Mouse (Mus musculus) MEL (cell line): ENCODE measurements around the gene Bnipl. TPM values are rescaled to one million over a fixed set of nuclear protein-coding genes. Genes with fewer than 3 reads are reported as not detected.
A peak's percentile ranks its signal among the peaks of the same experiment; 100 is the strongest.

ENCODE experiments used
- DNase-seq: peaks from one replicate; pipeline ENCODE4 v3.0.0; 2011; ENCODE audit warnings: low read depth, low spot score
- H3K27ac ChIP-seq: 2 replicates; pipeline ENCODE4 v1.5.1; 2012; ENCODE audit warnings: low read depth, mild to moderate bottlenecking, control low read depth, low read length, moderate library complexity; ENCODE audit not compliant: control insufficient read depth
- H3K27me3 ChIP-seq, 2 experiments: fragments of 150-350 bp in 1 of 2; sonication (generic) in 1 of 2; 2 replicates each; pipeline ENCODE4 v1.6.1; 2012; ENCODE audit warnings: low read length in 2 of 2, mild to moderate bottlenecking in 2 of 2, improper control_type of control experiment in 1 of 2, moderate library complexity in 1 of 2; ENCODE audit not compliant: insufficient read depth in 2 of 2, control insufficient read depth in 1 of 2
- H3K36me3 ChIP-seq, 2 experiments: 2 replicates each; pipeline ENCODE4 v1.6.1; 2012 to 2014; ENCODE audit warnings: low read length in 2 of 2, improper control_type of control experiment in 1 of 2, inconsistent platforms in 1 of 2, mild to moderate bottlenecking in 1 of 2; ENCODE audit not compliant: insufficient read depth in 2 of 2, control insufficient read depth in 1 of 2
- H3K4me1 ChIP-seq, 2 experiments: fragments of 150-350 bp in 1 of 2; sonication (generic) in 1 of 2; 2 replicates each; pipeline ENCODE4 v1.6.1; 2012; ENCODE audit warnings: low read length in 2 of 2, improper control_type of control experiment in 1 of 2, mild to moderate bottlenecking in 1 of 2; ENCODE audit not compliant: insufficient read depth in 2 of 2, control insufficient read depth in 1 of 2
- H3K4me3 ChIP-seq, 2 experiments: fragments of 150-350 bp in 1 of 2; sonication (generic) in 1 of 2; 2 replicates each; pipeline ENCODE4 v1.5.1; 2012; ENCODE audit warnings: low read depth in 2 of 2, low read length in 2 of 2, mild to moderate bottlenecking in 2 of 2, moderate library complexity in 2 of 2, control low read depth in 1 of 2, improper control_type of control experiment in 1 of 2; ENCODE audit not compliant: control insufficient read depth in 1 of 2, insufficient read depth in 1 of 2
- H3K79me2 ChIP-seq: 2 replicates; pipeline ENCODE4 v1.6.1; 2012; ENCODE audit warnings: mild to moderate bottlenecking, low read length, moderate library complexity; ENCODE audit not compliant: control insufficient read depth, poor library complexity, insufficient read depth
- H3K9ac ChIP-seq: 2 replicates; pipeline ENCODE4 v1.6.1; 2012; ENCODE audit warnings: low read depth, mild to moderate bottlenecking, control low read depth, low read length, moderate library complexity; ENCODE audit not compliant: control insufficient read depth, poor library complexity, severe bottlenecking
- H3K9me3 ChIP-seq: fragments of 150-350 bp; sonication (generic); replicated peaks from 2 replicates; pipeline ENCODE4 v1.6.1; 2012; ENCODE audit warnings: mild to moderate bottlenecking, low read length, improper control_type of control experiment, moderate library complexity; ENCODE audit not compliant: insufficient read depth
- CHD2 ChIP-seq: IDR thresholded peaks from 2 replicates; pipeline ENCODE4 v1.6.1; 2011; ENCODE audit warnings: low read length, improper control_type of control experiment
- E2F4 ChIP-seq: IDR thresholded peaks from 2 replicates; pipeline ENCODE4 v1.6.1; 2011; ENCODE audit warnings: low read depth, low read length, improper control_type of control experiment, borderline replicate concordance
- EP300 ChIP-seq, 2 experiments: IDR thresholded peaks; 2 replicates each; pipeline ENCODE4 v1.6.1; 2011; ENCODE audit warnings: improper control_type of control experiment in 2 of 2, low read length in 2 of 2, low read depth in 1 of 2, mild to moderate bottlenecking in 1 of 2
- GABPA ChIP-seq: IDR thresholded peaks from 2 replicates; pipeline ENCODE4 v1.6.1; 2012; ENCODE audit warnings: low read depth, mild to moderate bottlenecking, inconsistent platforms, low read length, improper control_type of control experiment, moderate library complexity
- HCFC1 ChIP-seq: IDR thresholded peaks from 2 replicates; pipeline ENCODE4 v1.6.1; 2012; ENCODE audit warnings: low read depth, mild to moderate bottlenecking, inconsistent platforms, low read length, improper control_type of control experiment, moderate library complexity
- JUND ChIP-seq: IDR thresholded peaks from 2 replicates; pipeline ENCODE4 v1.6.1; 2011; ENCODE audit warnings: low read depth, mild to moderate bottlenecking, improper control_type of control experiment, low read length
- MAFK ChIP-seq: IDR thresholded peaks from 2 replicates; pipeline ENCODE4 v1.6.1; 2011; ENCODE audit warnings: low read depth, mild to moderate bottlenecking, low read length, improper control_type of control experiment, borderline replicate concordance
- MYB ChIP-seq: IDR thresholded peaks from 2 replicates; pipeline ENCODE4 v1.6.1; 2011; ENCODE audit warnings: mild to moderate bottlenecking, low read depth, low read length, improper control_type of control experiment
- POLR2A ChIP-seq, 2 experiments: IDR thresholded peaks; 2 replicates each; pipeline ENCODE4 v1.6.1; 2011 to 2012; ENCODE audit warnings: low read length in 2 of 2, mild to moderate bottlenecking in 2 of 2, control low read depth in 1 of 2, improper control_type of control experiment in 1 of 2, low read depth in 1 of 2, moderate library complexity in 1 of 2; ENCODE audit not compliant: control insufficient read depth in 1 of 2, insufficient read depth in 1 of 2, poor library complexity in 1 of 2
- RAD21 ChIP-seq: IDR thresholded peaks from 2 replicates; pipeline ENCODE4 v1.6.1; 2011; ENCODE audit warnings: mild to moderate bottlenecking, low read depth, low read length, improper control_type of control experiment
- TBP ChIP-seq: IDR thresholded peaks from 2 replicates; pipeline ENCODE4 v1.8.0; 2011; ENCODE audit warnings: low read depth, low read length, improper control_type of control experiment
- UBTF ChIP-seq: IDR thresholded peaks from 2 replicates; pipeline ENCODE4 v1.6.1; 2012; ENCODE audit warnings: low read depth, mild to moderate bottlenecking, inconsistent platforms, low read length, improper control_type of control experiment, moderate library complexity, borderline replicate concordance; ENCODE audit not compliant: insufficient read depth
- USF1 ChIP-seq: IDR thresholded peaks from 2 replicates; pipeline ENCODE4 v1.6.1; 2014; ENCODE audit warnings: low read depth, mild to moderate bottlenecking, inconsistent platforms, low read length, improper control_type of control experiment, moderate library complexity
- ZC3H11A ChIP-seq: IDR thresholded peaks from 2 replicates; pipeline ENCODE4 v1.6.1; 2012; ENCODE audit warnings: low read depth, mild to moderate bottlenecking, inconsistent platforms, low read length, improper control_type of control experiment
- ZKSCAN1 ChIP-seq: IDR thresholded peaks from 2 replicates; pipeline ENCODE4 v1.6.1; 2012; ENCODE audit warnings: low read depth, mild to moderate bottlenecking, inconsistent platforms, low read length, improper control_type of control experiment, moderate library complexity
- ZNF384 ChIP-seq: IDR thresholded peaks from 2 replicates; pipeline ENCODE4 v1.6.1; 2012; ENCODE audit warnings: low read depth, mild to moderate bottlenecking, inconsistent platforms, low read length, improper control_type of control experiment
- polyA plus RNA-seq, 2 experiments: library from polyadenylated mRNA; stranded (reverse) in 1 of 2; unstranded in 1 of 2; fragments of >175 nt in 1 of 2; fragments of >200 nt in 1 of 2; gene quantifications; 2 replicates each; pipeline versions ENCODE4 v1.2.1 to v1.2.4; 2012; ENCODE audit warnings: low replicate concordance in 2 of 2, low read depth in 1 of 2; ENCODE audit not compliant: insufficient read length in 2 of 2, insufficient read depth in 1 of 2, missing spikeins in 1 of 2
- total RNA-seq: library from RNA; depleted of rRNA; stranded (reverse); fragments of 300-350 nt; gene quantifications from 2 replicates; pipeline ENCODE4 v1.2.3, GENCODE M21; 2012

Bnipl gene
- total and polyA plus RNA-seq, 3 experiments, result 0.19 to 0.43 TPM; not detected in 1

GRCm38 (mm10) chr3:95208286-95208685 is 42.7 kb downstream of the Bnipl start:
- Histone ChIP-seq H3K9me3 (no peaks in the 10 kb centered on the region), H3K9ac (no peak overlapping the region), H3K79me2 (peaks cover 11% of the 10 kb centered on the region), H3K27me3 (no peaks in the 10 kb centered on the region), H3K36me3 (peaks cover 0 to 63% of the 10 kb centered on the region in 2 experiments; a peak in 2 of 4 replicates), H3K27ac (no peak overlapping the region), H3K4me1 (no peaks in the 10 kb centered on the region), H3K4me3 (no peak overlapping the region)
- DNase-seq, result no peak
- TF ChIP-seq MYB, result no peak
- 0 out of 4 replicates have a peak, but pooled peaks of 1 of the 2 experiments have one; percentile 13 for TF ChIP-seq POLR2A (IDR thresholded peaks at IDR 0.05; ENCODE audit: control insufficient read depth in 1 of 2, insufficient read depth in 1 of 2, low read depth in 1 of 2, low read length in 2 of 2, poor library complexity in 1 of 2)

- Histone ChIP-seq H3K4me3 (no peak overlapping the region), H3K79me2 (0 out of 2 replicates have a peak, but pooled peaks cover 2% of the 10 kb centered on the region), H3K9me3 (no peaks in the 10 kb centered on the region), H3K4me1 (no peaks in the 10 kb centered on the region), H3K27ac (no peak overlapping the region), H3K9ac (no peak overlapping the region), H3K36me3 (peaks cover 0 to 87% of the 10 kb centered on the region in 2 experiments; a peak in 2 of 4 replicates), H3K27me3 (no peaks in the 10 kb centered on the region)
- DNase-seq, result no peak
- TF ChIP-seq JUND (no peak), HCFC1 (no peak), GABPA (no peak), E2F4 (no peak), MAFK (no peak), ZKSCAN1 (no peak), UBTF (no peak), ZNF384 (no peak), ZC3H11A (no peak), CHD2 (no peak), POLR2A (IDR thresholded peaks at IDR 0.05; ENCODE audit: control insufficient read depth in 1 of 2, insufficient read depth in 1 of 2, low read depth in 1 of 2, low read length in 2 of 2, poor library complexity in 1 of 2) (no peak), USF1 (no peak), RAD21 (no peak), EP300 (IDR thresholded peaks at IDR 0.05; ENCODE audit: low read depth in 1 of 2, low read length in 2 of 2) (no peak), MYB (no peak), TBP (no peak)
These were observed 47.1 kb downstream of the Bnipl start for GRCm38 (mm10) chr3:95203880-95204279.
